Mouse (Mus musculus) E14TG2a.4 (cell line): ENCODE data around the gene Fam71b.
A peak's percentile ranks its signal among the peaks of the same experiment; 100 is the strongest.

ENCODE experiments used
- H3K27me3 ChIP-seq: 2 replicates; pipeline ENCODE4 v1.6.1; 2014; ENCODE audit warnings: low read length, control low read depth; ENCODE audit not compliant: insufficient read depth
- H3K36me3 ChIP-seq: 2 replicates; pipeline ENCODE4 v1.6.1; 2014; ENCODE audit warnings: low read length, control low read depth; ENCODE audit not compliant: insufficient read depth
- H3K4me1 ChIP-seq: replicated peaks from 2 replicates; pipeline ENCODE4 v1.6.1; 2014; ENCODE audit warnings: low read depth, low read length, control low read depth
- H3K4me3 ChIP-seq: replicated peaks from 2 replicates; pipeline ENCODE4 v1.5.1; 2014; ENCODE audit warnings: mild to moderate bottlenecking, low read length
- H3K9me3 ChIP-seq: 2 replicates; pipeline ENCODE4 v1.6.1; 2014; ENCODE audit warnings: low read length, control low read depth
- CTCF ChIP-seq: conservative IDR thresholded peaks from 2 replicates; pipeline ENCODE4 v1.5.1; 2014; ENCODE audit warnings: low read length
- NANOG ChIP-seq: IDR thresholded peaks from 2 replicates; pipeline ENCODE4 v1.6.1; 2014; ENCODE audit warnings: borderline replicate concordance, low read length, mixed read lengths
- POU5F1 ChIP-seq: IDR thresholded peaks from 2 replicates; pipeline ENCODE4 v1.6.1; 2014; ENCODE audit warnings: low read length, borderline replicate concordance

Fam71b gene

DNA sequence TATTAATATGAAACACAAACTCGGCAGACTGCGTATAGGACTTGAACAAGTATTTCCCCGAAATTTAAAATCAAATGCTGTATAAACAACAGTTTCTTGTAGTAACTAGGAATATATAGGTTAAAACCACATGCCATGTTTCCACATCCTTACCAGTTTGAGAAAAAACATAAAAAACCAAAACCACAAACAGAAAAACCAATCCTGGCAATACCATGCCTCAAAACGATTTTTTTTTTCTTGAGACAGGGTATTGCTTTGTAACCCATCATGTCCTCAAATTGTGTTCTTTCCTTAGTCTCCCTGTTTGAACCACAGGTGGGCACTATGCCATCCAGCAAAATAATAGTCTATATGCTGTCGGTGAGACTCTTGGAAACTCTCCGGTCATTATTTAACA is 49.8 kb downstream of the Fam71b start:
- peaks cover 30% of the 10 kb centered on the region for H3K36me3 ChIP-seq
- TF ChIP-seq POU5F1 = no peak
- H3K27me3 ChIP-seq = no peaks in the 10 kb centered on the region
- no peaks in the 10 kb centered on the region for H3K9me3 ChIP-seq
- H3K4me3 ChIP-seq = no peak overlapping the region
- no peaks in the 10 kb centered on the region for H3K4me1 ChIP-seq

DNA sequence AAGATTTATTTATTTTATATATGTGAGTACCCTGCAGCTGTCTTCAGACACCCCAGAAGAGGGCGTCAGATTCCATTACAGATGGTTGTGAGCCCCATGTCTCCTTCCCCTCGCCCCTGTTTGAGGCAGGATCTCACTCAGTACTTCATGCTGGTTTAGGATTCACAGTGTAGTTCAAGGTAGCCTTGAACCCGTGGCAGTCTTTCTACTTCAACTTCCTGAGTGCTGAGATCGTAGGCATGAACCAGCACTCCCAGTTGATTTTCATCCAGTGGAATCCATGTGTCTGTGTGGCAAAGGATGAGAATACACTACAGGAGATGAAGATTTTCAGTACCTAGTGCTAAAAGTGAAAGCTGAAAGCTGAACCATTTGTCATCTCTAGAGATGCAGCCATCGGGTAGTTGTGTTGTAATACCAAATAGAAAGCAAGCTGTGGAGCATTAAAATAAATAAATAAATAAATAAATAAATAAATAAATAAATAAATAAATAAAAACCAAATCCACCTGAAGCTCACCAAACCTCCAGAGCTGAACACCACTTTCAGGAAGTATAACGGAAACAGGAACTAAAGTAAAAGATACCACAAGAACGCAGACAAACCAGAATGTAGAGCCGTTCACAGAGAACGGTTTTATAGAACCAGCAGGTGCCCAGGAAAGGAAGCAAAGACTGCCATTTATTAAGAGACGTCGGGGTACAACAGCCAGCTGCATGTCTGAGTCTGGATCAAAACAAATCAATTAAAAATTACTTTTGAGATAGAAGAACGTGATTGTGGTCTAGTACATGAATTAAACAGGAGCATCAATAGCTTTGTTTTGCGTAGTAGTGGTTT is 51.5 kb downstream of the Fam71b start:
- H3K4me3 ChIP-seq = no peak overlapping the region
- no peaks in the 10 kb centered on the region for H3K27me3 ChIP-seq
- H3K4me1 ChIP-seq = no peaks in the 10 kb centered on the region
- TF ChIP-seq CTCF (0 out of 2 replicates have a peak, but pooled peaks have one; percentile 8), POU5F1 (no peak), NANOG (no peak)
- H3K9me3 ChIP-seq = no peaks in the 10 kb centered on the region
- H3K36me3 ChIP-seq = peaks cover 13% of the 10 kb centered on the region

DNA sequence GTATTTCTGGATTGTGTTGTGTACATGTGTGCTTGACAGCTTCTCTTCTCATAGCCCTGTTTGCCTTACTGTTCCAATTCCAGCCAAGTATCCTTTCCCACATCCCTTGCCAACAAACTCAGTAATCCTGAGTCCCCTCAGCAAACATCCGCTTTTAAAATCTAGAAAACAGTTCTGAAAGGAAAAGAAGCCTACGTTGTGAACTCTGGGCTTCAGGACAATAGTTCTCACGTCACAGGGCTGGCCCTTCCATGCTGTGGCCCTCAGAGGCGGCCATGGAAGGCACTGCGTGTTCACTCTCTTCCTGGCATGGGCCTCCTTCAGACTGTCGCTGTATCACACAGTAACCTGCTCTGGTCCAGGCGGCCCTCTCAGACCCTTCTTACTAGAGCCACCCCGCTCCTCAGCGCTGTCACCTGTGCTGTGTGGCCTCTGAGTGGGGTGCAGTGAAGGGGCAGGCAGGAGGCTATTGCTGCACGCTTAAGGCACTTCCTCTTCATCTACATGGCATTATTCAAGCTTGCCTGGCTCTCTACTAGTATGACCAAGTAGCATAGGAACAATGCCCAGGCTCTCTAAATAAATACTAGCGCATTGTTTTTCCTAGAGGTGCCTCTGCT is 53.2 kb downstream of the Fam71b start:
- Histone ChIP-seq H3K9me3 (no peaks in the 10 kb centered on the region), H3K27me3 (no peaks in the 10 kb centered on the region), H3K4me3 (peak overlapping the region; percentile 65), H3K4me1 (no peaks in the 10 kb centered on the region), H3K36me3 (no peaks in the 10 kb centered on the region)
- TF ChIP-seq CTCF (no peak), NANOG (no peak), POU5F1 (no peak)

DNA sequence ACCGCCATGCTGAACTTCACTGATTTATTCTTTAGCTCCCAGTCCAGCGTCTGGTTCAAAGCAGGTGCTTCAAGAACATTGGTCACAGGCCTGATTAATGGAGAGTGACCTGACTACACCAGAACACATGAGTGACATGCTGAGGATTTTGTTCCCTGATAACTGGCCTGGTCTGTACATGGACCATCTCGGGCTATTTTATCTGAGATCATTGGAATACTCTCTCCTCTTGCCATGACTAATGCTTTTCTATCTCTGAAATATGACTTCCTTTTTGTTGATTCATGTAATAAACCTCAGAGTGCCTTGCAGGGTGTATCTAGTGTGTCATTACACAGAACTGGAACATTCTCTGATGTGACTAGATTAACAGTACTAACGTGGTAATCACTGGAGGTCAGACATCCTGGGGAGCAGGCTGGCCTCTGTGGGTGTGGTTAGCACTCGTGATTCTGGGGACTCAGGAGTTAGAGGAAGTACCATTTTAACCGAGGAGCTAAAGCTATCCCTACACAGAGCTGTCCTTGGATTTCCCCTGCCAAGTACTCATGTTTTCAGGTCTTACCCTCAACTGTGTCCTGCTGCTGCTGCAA is 58.2 kb downstream of the Fam71b start, which contains the start of gene Havcr2:
Gene Havcr2 (plus strand): TSS at position 483 of the 593 bp plus-strand sequence.
- no peaks in the 10 kb centered on the region for H3K4me1 ChIP-seq
- no peak for TF ChIP-seq POU5F1
- TF ChIP-seq NANOG = no peak
- TF ChIP-seq CTCF = no peak
- no peaks in the 10 kb centered on the region for H3K27me3 ChIP-seq
- no peak within 1 kb of the TSS for H3K4me3 ChIP-seq
- H3K36me3 ChIP-seq = no peaks in the 10 kb centered on the region
- no peaks in the 10 kb centered on the region for H3K9me3 ChIP-seq
